Mouse (Mus musculus) heart, adult 18-20 months (tissue): Measurements from ENCODE around the gene Gm20931. TPM values are rescaled to one million over a fixed set of nuclear protein-coding genes. Genes with fewer than 3 reads are reported as not detected.
"Not testable (repeated sequence)": the region's sequence is repeated elsewhere in the genome, so short reads cannot be mapped to it uniquely, and the experiment has no call there.

Experiments
- DNase-seq, 2 experiments: peaks; one replicate each; pipeline ENCODE4 v3.0.0; 2021 to 2022; ENCODE audit warnings: mixed read lengths in 1 of 2
- long read RNA-seq, 2 experiments: library from polyadenylated mRNA; stranded (forward); transcript quantifications; one replicate each; pipeline ENCODE4 v2.0.0; 2021
- total RNA-seq, 2 experiments: library from RNA; stranded (reverse); gene quantifications; 2 replicates each; pipeline ENCODE4 v1.2.3; 2021

The Gm20931 gene
- not detected for total RNA-seq
- long read RNA-seq, experiment 1 = 0 reads
- long read RNA-seq, experiment 2 = 0 reads

DNA sequence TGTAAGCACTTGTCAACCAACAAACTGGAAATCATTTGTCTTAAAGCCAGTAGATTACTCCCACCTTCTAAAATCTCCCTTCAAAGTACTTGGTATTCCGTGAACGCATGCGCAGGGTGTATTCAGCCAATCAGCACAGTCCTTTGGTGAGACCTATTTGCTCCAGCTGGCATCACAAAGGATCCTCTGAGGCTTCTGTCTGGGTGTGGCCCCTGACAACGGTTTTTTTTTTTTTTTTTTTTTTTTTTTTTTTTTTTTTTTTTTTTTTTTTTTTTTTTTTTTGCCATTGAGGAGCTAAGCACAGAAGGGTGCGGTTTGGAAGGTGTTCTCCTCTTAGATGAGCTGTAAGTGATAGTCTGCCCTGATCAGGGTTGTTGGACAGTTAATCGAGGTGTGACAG is at the start of gene Gm20931:
Gm20931 (plus strand) TSS at position 301 of the 400 bp plus-strand sequence.
- DNase-seq = not testable (repeated sequence)
